Mouse (Mus musculus) splenic B cell, adult 2 months (primary cell): ENCODE measurements around the gene Zp3.

ENCODE experiments used
- DNase-seq: peaks from one replicate; pipeline ENCODE4 v3.0.0-alpha.2; 2011; ENCODE audit warnings: low read depth, low spot score
- H3K27me3 ChIP-seq: 2 replicates; pipeline ENCODE4 v1.6.1; 2012; ENCODE audit warnings: mild to moderate bottlenecking, low read length, moderate library complexity, mixed read lengths; ENCODE audit not compliant: control insufficient read depth, poor library complexity, insufficient read depth, severe bottlenecking
- H3K36me3 ChIP-seq: 2 replicates; pipeline ENCODE4 v1.6.1; 2012; ENCODE audit warnings: mild to moderate bottlenecking, low read length, moderate library complexity, mixed read lengths; ENCODE audit not compliant: control insufficient read depth, poor library complexity, insufficient read depth, severe bottlenecking

Zp3 gene

DNA sequence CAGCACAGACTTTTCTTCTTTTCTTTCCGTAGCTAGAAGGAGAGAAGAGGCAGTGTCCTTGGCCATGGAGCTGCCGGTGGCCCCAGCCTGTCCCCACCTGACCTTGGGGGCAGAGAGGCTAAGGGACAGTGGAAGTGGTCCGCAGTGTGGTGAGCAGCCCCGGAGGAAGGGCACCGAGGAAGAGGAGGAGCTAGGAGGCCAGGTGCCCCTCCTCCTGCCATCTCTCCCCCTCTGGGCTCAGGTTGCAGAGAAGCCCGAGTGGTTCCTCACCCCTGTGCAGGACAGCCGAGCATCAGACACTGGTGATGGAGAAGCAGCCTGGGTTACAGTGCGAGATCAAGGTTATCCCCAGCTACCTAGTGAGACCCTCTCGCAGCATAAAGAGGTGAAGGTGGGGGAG, 5.5 kb upstream of the Zp3 start, which contains the start of gene Ssc4d:
TSS of gene Ssc4d (minus strand) at position 167 of the 400 bp plus-strand sequence.
- DNase-seq = no peak
- no peaks in the 10 kb centered on the region for H3K36me3 ChIP-seq
- no peaks in the 10 kb centered on the region for H3K27me3 ChIP-seq

DNA sequence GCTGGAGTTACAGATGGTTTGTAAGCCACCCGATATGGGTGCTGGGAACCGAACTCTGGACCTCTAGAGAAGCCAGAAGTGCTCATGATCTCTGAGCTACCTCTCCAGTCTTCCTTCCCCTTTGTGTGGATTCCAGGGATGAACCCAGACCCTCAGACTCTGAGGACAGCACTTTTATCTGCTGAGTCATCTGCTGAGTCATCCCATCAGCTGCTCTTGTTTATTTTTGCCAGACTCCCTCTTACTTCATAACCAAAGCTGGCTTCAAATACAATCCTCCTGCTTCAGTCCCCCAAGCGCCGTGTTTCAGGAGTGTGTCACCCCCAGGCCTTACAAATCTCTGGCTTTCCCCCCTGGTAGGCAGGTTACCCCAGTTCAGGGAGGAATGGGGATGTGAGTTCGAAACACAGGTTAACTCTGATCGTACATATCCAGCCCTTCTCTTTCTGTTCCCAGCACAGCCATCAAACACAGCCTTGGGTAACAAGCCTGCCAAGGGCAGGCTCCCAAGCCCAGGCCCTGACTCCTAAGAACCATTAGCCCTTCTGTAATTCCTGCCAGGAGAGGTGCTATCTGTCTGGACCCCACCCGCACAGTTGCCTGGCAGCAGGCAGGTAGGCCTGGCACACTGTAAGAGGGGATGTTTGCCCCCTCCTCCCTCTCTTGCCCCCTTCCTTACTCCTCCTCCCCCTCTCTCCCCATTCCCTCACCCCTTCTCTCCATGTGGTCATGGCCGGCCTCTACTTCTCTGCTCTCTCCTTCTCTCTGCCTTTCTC, 3.8 kb upstream of the Zp3 start:
- no peak for DNase-seq
- Histone ChIP-seq H3K27me3 (no peaks in the 10 kb centered on the region), H3K36me3 (no peaks in the 10 kb centered on the region)

DNA sequence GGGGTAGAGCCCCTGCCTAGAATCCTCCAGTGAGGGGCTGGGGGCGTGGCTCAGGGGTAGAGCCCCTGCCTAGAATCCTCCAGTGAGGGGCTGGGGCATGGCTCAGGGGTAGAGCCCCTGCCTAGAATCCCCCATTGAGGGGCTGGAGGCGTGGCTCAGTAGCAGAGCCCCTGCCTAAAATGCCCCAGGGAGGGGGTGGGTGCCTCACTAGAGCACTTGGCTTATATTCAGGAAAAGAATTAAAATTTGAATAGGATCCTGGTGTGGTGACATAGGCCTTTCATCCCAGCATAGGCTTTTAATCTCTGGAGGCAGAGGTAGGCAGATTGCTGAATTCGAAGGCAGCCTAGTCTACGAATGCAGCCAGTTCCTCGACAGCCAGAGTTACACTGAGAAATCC, 518 bp upstream of the Zp3 start:
- no peak for DNase-seq
- no peaks in the 10 kb centered on the region for H3K27me3 ChIP-seq

DNA sequence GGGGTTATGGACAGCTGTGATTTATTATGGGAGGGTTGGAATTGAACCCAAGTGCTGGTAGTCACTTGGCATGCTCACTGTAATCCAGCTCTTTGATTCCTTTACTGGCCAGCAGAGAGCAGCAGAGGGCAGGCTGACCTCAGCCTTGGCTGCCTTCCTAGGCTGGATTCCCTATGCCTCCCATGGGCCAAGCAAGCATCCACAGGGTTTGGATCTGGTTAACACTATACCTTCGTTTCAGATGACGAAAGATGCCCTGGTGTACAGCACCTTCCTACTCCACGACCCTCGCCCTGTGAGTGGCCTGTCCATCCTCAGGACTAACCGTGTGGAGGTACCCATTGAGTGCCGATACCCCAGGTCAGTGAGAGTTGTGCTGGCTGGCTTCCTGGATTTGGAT, 2.5 kb downstream of the Zp3 start:
- peak; percentile 74 for DNase-seq
- H3K27me3 ChIP-seq = no peaks in the 10 kb centered on the region
- no peaks in the 10 kb centered on the region for H3K36me3 ChIP-seq

More for the DNA sequence above, 518 bp upstream of the Zp3 start:
- H3K36me3 ChIP-seq = no peaks in the 10 kb centered on the region

DNA sequence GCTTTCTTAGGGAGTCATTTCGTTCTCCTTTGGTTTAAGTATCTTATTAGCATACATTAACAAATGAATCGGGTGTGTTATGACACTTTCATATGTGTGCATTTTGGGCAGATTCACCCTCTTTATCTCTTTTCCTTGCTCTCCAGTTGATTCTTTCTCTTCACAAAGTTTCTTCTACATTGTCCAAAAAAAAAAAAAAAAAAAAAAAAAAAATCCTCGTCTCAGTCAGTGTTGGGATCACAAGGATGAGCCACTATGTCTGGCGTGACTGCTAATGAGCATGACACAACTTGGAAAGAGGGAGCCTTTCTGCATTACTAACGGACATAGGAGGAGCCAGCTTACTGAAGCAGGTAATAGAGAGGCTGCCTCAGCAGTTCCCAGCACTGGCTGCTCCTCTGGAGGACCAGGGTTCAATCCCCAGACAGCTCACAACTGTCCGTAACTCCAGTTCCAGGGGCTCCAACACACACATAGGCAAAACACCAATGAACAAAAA, 4.7 kb downstream of the Zp3 start:
- Histone ChIP-seq H3K27me3 (no peaks in the 10 kb centered on the region), H3K36me3 (no peaks in the 10 kb centered on the region)
- no peak for DNase-seq

DNA sequence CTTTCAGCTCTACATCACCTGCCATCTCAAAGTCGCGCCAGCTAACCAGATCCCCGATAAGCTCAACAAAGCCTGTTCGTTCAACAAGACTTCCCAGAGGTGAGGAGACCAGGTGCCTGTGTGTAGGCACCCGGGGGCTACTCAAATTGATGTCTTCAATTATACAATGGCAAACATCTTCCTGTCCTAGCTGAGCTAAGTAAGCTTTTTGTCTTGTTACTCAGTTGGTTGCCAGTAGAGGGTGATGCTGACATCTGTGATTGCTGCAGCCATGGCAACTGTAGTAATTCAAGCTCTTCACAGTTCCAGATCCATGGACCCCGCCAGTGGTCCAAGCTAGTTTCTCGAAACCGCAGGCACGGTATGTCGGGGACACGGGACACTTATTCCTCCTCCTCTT, 7.3 kb downstream of the Zp3 start:
- Histone ChIP-seq H3K36me3 (no peaks in the 10 kb centered on the region), H3K27me3 (no peaks in the 10 kb centered on the region)
- peak; percentile 58 for DNase-seq

DNA sequence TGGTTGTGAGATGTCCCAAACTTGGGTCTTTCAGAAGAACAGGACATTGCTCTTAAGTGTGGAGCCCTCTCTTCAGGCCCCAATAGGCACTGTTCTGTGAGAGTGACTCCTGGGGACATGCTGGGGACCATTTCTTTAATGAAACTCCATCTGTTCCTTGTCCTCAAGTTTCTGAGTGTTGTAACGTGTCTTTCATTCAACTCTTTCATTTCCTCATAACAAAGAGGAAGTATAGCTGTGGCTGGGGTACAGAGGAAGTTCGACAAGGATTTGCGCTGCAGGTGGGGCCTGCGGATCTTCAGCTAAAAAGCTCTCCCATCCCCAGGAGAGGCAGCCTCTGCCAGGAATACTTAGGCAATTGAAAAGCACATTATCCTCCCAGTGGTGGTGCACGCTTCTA, 10.7 kb downstream of the Zp3 start:
- DNase-seq = peak; percentile 78
- Histone ChIP-seq H3K36me3 (no peaks in the 10 kb centered on the region), H3K27me3 (no peaks in the 10 kb centered on the region)

DNA sequence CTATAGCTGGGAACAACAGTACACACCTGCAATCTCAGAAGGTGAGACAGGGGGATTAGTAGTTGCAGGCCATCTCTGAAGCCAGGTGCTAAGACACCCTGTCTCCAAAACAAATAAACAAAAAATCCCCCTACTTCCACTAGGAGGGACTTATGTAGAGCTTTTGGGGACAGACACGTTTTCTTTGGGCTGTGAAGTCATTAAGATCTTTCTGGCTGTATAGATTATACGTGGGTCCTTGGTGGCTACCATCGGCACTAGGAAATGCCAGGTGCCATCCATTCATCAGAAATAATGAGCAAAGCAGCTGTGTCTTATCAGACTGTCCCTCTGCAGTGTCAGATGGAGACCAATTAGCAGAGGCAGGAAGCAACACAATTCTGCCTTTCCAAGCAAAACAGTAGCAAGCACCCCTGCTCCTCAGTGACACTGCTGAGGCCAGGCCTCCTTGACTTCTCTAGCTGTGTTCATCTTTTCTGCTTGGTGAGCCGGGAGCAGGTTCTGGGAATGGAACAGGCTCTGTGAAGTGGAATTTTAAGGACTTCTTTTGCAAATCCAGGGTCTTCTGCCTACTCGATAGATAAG, 13.6 kb downstream of the Zp3 start:
- peaks cover 6% of the 10 kb centered on the region for H3K36me3 ChIP-seq
- DNase-seq = no peak
- H3K27me3 ChIP-seq = no peaks in the 10 kb centered on the region

DNA sequence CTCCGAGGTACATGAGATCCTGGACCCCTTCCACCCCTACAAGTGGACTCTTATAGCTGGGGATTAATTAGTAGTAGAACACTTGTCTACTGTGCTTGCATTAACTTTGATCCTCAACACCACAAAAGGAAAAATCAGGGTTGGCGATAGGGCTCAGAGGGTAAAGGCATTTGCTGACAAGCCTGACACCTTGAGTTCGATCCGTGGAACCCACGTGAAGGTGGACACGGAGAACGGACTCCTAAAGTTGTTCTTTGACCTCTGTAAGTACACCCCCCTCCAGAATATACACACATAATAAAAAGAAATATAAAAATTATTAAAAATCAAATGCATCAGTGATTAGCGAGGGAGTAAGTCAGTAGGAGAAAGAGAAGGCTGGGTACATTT, 14.4 kb downstream of the Zp3 start:
- Histone ChIP-seq H3K36me3 (peaks cover 7% of the 10 kb centered on the region), H3K27me3 (no peaks in the 10 kb centered on the region)
- DNase-seq = no peak

DNA sequence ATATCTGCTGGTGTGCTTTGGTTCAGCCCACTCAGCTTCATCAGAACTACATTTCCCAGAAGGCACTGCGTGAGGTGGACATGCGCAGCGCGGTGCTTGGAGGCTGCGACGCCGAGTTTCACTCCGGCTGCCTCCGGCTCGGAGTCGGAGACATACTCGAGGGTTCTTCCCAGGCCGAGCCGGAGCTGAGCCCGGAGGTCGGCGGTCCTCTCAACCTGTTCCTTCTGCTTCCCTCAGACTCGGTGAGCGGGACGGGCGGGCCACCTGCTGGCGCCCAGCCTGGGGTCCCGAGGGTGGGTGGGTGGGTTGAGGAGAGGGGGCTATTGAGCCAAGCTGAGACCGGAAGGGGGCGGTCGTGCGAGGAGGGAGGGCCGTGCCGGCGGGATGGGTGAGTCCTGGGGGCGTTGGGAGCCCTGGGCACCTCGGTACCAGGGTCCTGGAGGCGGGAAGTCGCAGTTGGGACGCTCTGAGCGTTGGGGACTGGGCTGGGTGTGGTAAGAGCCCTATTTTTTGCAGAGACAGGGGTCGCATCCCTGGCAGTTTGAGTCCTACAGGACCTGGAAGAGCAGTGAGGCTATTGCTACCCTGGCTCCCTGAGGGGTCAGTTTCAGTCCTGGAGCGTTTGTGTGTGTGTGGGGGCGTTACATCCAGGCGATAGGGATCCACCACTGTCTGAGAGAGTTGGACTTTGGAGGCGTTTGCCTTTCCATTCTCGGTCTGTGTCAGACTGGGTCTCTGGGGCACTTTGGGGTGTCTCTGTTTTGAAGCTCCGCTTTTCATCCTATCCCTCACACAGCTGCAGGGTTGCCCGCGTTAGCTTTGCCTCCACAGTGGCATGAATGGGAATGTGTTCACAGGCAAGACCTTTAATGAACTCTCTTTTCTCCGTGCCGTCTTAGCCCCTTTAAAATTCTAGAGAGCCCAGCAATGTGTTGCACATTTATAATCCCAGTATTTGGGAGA, 15.1 kb downstream of the Zp3 start, which contains the start of gene Dtx2:
TSS of gene Dtx2 (plus strand) at position 76 of the 963 bp plus-strand sequence.
- H3K27me3 ChIP-seq = no peaks in the 10 kb centered on the region
- peaks cover 7% of the 10 kb centered on the region for H3K36me3 ChIP-seq
- DNase-seq = peak; percentile 94

DNA sequence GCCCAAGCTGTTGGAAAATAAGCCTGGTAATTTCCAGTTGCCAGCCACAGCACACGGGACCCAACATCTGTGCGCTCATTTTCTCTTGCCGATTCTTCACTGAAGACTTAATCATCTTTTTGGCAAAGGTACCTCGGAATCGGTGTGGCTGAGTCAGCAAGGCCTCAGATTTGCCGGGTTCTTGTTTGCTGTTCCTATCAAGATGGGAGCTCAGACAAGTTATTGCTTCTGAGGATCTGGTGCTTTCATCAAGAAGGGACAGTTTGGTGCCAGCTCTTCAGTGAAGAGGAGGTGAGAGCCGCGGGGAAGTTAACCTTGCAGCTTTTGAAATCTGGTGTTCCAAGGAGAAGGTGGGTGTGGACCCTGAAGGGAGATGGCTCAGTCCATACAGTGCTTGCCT, 16.3 kb downstream of the Zp3 start:
- DNase-seq = no peak
- no peaks in the 10 kb centered on the region for H3K27me3 ChIP-seq
- peaks cover 7% of the 10 kb centered on the region for H3K36me3 ChIP-seq

DNA sequence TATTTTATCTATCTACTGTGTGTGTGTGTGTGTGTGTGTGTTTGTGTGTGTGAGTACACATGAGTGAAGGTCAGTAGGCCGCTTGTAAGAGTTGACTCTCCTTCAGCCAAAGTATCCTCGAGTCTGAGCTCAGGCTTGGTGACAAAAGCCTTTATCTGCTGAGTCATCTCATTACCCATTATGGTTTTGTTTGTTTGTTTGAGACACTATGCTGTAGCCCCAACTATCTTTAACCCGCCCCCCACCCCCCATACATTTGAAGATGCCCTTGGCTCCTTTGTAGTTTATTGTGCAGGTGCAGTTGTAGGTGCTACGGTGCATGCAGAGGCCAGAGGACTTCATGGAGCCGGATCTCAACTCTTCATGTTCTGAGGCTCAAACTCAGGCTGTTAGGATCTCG, 21.3 kb downstream of the Zp3 start:
- no peak for DNase-seq
- Histone ChIP-seq H3K27me3 (no peaks in the 10 kb centered on the region), H3K36me3 (peaks cover 7% of the 10 kb centered on the region)

DNA sequence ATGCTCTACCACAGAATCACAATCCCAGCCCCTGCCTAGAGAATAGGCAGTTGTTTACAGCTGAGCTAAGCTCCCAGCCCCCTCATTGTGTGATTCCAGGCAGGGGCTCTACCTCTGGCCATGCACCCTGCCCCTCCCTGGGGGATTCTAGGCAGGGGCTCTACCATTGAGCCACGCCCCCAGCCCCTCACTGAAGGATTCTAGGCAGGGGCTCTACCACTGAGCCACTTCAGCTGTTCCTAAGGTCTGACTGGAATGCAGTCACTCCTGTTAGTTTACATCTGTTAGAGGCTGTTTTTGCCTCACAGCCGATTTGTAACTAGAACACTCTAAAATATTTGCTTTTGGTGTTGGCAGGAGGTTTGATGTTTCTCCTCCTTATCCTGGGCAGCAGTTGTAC, 22.4 kb downstream of the Zp3 start:
- DNase-seq = no peak
- Histone ChIP-seq H3K36me3 (peaks cover 3% of the 10 kb centered on the region), H3K27me3 (no peaks in the 10 kb centered on the region)

DNA sequence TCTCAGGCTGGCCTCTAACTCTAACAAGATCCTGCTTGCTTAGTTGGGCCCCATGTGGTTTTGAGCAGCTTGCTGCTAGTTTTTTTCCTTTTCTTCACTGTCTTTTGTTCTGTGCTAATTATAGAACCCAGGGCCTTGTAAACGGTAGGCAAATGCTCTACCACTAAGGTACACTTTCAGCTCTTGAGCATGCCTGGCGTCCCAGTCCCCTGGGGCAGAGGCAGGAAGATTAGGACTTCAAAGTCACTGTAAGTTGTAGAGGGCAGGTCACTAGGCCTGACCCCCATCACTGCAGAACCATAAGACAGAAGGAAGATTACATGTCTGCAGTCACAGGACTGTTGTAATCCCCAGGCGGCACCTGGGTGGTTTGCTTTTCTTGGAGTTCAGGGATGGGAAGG, 22.9 kb downstream of the Zp3 start:
- no peak for DNase-seq
- Histone ChIP-seq H3K27me3 (no peaks in the 10 kb centered on the region), H3K36me3 (peaks cover 3% of the 10 kb centered on the region)

DNA sequence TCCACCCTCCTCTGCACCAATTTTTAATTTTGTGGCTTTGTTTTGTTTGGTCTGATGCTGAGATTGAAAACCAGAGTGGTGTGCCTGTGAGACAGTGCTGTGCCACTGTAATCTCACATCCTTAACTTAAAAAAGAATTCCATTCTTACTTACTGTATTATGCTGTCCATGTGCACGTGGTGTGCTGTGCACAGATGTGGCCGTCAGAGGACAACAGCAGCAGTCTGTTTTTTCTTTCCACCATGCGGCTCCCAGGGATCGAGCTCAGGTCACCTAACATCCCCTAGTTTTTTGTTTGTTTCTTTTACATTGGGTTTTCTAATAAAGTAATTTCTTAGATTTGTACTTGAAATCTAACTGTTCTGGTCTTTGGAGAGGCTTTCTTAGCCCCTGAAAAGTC, 24.6 kb downstream of the Zp3 start:
- Histone ChIP-seq H3K27me3 (no peaks in the 10 kb centered on the region), H3K36me3 (no peaks in the 10 kb centered on the region)
- DNase-seq = no peak
